Mouse (Mus musculus) left cerebral cortex, adult 18-20 months (tissue): Measurements from ENCODE around the gene Zbtb9. TPM values are rescaled to one million over a fixed set of nuclear protein-coding genes. Genes with fewer than 3 reads are reported as not detected.

Source experiments
- DNase-seq, 2 experiments: peaks; one replicate each; pipeline ENCODE4 v3.0.0; 2021 to 2022; ENCODE audit warnings: low spot score in 2 of 2, mixed read lengths in 1 of 2
- total RNA-seq, 2 experiments: library from RNA; stranded (reverse); gene quantifications; 2 replicates each; pipeline ENCODE4 v1.2.3; 2021

Gene Zbtb9
- total RNA-seq, 2 experiments from 2014 or later: 16.2 to 16.4 TPM

DNA sequence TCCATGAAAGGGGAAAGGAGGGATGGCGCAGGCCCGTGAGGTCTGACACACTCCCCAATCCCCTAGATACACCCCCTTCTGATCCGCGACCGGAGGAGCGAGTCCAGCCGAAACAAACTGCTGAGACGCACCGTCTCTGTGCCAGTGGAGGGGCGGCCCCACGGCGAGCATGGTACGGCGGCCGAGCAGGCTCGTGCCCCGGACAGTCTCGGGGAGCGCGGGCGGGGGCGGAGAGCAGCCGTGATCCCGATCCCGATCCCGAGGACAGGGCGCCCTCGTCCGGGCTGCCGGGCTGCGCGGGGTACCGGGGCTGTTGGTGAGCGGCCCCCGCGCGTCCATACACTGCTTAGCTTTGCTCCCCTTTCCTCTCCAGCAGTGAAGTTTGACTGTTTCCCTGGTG is 26.4 kb upstream of the Zbtb9 start:
- peak; percentile 74 to 79 for DNase-seq

DNA sequence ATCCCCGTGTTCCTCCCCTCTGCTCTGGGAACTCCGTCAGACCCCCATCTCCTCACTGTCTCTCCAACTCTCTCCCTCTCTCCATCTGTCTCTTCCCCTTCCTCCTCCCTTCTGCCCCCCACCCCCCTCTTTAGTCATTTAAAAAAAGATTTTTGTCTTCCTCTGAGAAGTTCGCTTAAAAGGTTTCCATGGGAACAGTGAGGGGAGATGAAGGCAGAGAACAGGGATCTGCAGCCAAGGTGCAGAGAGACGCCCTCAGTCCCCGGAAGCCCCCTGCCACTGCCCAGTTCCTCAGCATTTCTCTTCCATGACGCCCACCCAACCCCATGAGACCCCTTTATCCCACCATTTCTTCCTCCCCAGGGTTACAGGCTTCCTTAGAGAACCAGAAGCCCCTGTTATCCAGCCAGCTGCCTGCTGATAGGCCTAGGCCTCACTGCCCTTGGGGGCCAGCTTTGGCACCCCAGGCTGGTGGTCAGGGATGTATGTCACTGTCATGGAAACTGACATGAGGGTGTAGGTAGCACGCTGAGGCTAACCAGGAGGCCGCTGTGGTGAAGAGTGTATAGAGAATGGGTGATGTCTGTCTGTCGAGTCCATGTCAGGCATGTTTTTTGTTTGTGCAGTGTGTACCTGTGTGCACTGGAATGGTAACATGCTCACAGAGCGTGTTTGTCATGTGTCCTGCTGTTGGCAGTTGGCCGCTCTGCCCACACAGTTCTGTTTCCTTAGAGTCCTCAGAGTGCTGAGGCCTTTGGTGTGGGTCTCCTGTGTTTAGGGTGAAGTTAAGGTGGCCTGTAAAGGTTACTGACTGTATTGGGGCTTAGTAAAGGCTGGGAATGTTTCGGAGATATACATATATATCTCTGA is 25.5 kb upstream of the Zbtb9 start:
- peak in 1 of 2 experiments; percentile 44 for DNase-seq

DNA sequence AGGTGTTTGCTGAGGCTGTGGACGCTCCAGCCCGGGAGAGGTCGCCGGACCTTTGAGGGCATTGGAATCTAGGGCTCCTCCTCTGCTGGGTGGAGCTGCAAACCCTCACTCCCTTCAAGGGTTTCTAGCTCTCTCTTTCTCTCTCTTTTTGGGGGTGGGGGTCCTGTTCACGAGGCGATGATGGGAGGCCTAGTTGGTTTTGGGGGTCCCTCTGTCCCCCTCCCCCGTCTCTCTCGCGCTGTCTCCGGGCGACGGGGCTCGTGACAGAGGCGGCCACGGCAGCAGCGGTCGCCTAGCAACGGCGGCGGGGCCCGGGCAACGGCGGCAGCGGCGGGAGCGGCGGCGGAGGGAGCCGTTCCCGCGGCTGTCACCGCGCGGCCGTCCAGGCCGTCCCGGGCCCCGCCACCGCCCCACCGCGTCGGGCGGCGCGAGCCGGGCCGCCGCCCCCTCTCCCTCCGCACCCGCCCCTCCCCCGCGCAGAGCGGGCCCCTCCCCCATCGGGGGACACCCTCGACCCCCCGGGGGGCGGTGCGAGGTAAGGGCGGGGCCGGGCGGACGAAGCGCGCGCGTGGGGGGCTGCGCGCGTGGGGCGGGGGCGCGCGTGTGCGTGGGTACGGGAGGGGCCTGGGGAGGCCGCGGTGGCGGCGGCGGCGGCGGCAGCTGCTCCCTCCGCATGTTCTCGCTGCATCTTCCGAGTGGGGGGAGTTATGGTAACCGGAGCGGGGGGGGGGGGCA is 24.5 kb upstream of the Zbtb9 start:
- DNase-seq: peak; percentile 57 to 72

DNA sequence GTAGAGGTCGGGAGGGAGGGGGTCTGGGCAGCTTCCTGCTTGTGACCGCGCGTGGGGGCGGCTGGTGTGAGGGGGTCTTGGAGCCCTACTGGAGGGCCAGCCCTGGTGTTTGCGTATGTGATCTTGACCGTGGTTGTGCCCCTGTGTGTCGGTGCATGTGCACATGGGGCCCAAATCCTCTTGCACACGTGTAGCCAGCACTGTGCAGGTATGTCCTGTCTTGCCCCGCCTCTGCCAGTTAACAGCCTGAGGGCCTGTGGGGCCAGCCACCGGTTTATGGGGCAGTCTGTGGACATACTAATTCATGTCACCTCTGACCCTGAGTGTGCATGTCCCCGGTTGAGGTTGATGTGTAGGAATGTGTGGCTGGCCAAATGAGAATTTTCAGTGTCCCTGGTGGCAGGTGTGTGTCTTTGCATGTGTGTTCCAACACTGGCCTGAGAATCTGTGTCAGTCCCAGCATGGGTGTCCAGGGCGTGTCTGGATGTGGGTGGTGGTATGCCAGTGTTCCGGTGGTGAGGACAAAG is 23.9 kb upstream of the Zbtb9 start:
- peak in 1 of 2 experiments; percentile 36 for DNase-seq

DNA sequence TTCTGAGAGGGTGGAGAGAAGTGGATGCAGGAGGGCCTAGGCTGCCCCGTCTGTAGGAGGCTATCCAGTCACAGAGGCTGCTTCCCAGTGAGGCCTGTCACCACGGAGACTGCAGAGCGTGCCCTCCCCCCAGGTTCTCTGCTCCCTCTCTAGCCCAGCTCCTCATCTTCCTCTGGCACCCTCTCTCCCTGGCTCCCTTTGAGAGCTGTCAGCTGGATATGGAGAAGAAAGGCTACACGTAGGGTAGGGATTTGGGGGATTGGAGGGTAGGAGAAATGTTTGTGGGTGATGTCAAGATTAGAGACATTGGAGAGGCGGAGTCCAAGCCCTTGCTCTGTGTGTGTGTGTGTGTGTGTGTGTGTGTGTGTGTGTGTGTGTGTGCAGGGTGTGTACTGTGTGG is 23.1 kb upstream of the Zbtb9 start:
- DNase-seq: no peak

DNA sequence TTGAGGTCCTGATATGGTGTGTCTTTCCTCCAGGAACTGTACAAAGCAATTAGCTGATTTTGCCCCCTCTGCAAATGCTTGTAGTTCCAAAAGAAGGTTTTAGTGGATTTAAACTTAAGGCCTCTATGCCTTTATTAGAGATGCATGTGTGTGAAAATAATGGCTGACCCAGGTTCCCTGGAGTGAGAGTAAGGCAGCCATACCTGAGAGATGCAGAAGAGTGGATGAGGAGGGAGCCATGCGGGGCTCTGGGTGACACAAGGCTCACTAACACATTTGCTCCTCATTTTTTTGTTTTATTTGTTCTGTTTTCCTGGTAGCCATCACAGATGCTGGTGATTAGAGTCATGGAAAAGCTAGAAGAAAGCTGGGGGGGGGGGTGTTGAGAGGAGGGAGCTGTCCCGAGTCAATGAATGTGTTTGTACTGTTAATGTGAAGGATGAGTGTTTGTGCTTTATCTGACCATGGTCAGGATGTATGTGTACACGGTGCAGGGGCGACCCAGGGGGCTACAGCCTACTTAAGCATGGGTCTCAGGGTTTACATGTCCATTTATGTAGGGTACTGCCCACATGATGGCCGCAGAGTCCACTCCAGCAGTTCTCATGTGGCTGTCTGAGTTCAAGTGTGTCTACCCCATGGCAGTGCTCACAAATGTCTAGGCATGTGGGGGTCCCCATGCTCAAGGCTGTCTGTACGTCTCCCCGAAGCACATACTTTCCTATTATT is 22.2 kb upstream of the Zbtb9 start:
- DNase-seq: no peak

DNA sequence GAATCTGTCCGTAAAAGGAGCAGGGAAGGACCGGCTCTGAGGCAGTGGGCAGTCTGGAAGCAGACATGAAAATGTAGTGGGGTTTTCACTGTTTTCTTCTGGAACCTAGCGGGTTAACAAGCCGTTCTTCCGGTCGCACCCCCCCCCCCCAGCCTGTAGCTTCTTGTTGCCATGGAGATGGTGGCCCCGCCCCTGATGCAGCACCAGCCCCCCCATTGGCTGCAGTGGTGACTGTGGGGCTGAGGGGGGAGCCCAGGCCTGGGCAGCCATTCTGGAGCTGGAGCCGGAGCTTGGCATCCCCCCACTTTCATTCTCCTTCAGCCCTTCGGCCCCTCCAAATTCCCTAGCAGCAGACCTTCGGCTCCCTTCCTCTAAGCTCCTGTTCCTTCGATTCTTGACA is 21.6 kb upstream of the Zbtb9 start:
- peak; percentile 81 for DNase-seq

DNA sequence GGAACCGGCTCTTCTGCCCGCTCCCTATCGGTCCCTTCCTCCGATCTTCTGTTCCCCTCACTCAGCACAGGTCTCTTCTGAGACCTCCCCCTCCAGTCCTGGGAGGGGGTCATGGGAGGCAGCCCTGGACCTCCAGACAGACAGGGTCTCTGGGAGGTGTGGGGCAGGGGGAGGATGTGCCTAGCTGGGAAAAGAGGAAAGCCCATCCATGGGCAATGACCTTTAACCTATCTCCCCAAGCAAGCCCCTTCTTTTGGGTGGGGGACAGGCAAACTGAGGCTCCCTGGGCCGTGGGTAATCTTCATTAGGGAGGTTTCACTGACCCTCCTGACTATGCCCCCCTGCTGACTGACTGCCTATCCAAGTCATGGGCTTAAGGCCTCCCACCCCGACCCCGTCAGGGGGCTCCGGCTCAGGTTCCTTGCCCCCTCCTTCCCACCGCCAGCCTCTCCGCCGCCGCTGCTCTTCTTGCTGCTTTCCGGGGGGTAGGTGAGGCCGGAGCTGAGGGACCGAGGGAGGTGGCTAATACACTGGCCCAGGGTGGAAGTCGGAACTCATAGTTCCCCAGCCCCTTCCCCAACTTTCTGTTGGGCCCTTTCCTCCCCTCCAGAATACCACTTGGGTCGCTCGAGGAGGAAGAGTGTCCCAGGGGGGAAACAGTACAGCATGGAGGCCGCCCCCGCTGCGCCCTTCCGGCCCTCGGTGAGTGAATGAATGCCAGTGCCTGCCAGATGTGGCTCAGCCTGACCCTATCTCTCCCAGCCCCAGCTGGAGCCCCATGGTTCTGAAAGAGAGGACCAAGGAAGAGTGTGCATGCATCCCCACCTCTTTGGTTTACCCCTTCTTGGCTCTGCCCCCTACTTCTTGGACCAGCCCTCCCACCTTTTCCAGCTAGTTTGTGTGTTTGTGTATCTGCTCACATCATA is 20.8 kb upstream of the Zbtb9 start:
- DNase-seq: no peak

DNA sequence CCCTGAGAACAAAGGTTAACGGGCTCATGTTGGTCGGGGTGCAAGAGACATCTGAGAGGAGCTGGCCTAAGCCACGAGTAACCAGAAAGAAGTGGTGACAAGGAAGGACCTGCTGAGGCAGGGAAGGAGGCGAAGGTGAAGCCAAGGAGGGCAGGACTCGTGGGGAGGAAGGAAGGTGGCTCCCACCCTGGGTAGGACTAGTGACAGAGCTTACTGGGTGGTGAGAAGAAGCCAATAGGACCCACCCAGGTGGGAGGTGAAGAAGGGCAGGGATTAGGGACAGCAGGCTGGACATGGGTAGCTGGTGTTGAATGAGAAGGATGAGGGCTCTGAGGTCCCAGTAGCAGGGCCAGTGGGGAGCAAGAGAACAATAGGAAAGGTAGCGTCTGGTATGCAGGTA is 19.8 kb upstream of the Zbtb9 start:
- no peak for DNase-seq

DNA sequence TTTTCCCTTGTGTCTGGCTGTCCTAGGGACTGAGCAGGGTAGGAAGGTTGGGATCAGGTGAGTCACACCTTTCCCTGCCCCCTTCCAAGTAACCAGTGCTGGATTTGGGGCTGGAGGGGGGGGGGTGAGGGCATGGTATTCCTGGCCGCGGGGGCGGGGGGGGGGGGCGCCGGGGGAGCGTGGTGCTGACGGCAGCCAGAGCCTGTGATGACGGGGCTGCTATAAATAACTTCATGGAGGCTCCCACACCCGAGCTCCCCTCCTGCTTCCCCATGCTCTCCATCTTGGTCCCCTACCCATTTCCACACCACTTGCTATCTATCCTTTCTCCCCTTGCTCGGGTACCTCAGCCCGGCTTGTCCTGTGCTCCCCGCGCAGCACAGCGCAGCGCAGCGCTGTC is 19.2 kb upstream of the Zbtb9 start:
- no peak for DNase-seq

DNA sequence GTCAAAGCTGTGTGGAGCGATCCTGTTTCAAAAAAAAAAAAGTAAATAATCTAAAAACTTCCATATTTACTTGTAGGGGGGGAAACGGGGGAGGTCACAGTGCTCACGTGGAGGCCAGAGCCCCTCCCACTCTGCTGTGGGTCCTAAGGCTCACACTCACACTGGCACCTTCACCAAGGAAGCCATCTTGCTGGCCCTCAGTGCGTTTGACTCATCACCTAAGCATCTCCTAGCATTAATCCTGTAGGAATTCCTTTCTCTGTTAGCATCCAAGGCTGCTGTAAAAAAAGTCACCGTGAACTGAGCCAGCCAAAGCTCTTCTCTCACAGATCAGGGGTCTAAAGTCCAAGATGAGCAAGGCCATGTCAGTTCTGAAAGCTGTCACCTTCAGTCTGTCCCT is 16.7 kb upstream of the Zbtb9 start:
- DNase-seq: no peak

DNA sequence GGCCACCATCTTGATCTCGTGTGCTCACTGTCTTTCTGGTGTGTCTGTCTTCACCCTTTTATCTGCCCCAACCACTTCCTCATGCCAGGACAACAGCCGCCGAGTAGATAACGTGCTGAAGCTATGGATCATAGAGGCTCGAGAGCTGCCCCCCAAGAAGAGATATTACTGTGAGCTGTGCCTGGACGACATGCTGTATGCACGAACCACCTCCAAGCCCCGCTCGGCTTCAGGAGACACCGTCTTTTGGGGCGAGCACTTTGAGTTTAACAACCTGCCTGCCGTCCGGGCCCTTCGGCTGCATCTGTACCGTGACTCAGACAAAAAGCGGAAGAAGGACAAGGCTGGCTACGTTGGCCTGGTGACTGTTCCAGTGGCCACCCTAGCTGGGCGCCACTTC is 16.1 kb upstream of the Zbtb9 start:
- DNase-seq: no peak

DNA sequence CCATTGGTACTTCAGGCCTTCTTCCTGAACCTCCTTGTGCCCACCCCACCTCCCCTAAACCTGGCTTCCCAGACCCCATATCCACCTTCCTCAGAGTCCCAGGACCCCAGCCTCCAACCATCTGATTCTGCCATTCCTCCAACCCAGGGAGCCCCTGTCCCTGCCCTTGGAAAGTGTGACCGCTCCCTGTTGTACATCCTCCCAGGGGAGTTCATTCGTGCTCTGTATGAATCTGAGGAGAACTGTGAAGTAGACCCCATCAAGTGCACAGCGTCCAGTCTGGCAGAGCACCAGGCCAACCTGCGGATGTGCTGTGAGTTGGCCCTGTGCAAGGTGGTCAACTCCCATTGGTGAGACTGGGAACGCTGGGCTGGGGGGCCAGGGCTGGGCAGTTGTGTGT is 15.1 kb upstream of the Zbtb9 start:
- no peak for DNase-seq

DNA sequence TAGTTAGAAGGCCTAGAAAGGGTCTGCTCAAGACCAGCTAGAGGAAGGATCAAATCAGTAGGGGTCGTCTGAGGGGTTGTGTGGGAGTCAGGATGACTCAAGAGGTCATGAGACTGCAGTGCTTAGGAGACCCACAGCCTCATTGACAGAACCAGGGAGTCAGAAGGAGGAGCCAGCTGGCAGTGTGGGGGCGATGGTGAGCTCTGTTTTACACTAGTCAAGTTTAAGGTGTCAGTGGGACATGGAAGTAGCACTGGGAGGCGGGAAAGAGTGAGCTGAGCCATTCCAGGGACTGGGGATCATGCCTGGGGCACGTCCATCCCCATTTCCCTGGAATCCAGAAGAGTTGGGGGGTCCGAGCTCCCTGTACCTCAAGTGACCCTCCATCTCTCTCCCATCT is 14.1 kb upstream of the Zbtb9 start:
- no peak for DNase-seq

DNA sequence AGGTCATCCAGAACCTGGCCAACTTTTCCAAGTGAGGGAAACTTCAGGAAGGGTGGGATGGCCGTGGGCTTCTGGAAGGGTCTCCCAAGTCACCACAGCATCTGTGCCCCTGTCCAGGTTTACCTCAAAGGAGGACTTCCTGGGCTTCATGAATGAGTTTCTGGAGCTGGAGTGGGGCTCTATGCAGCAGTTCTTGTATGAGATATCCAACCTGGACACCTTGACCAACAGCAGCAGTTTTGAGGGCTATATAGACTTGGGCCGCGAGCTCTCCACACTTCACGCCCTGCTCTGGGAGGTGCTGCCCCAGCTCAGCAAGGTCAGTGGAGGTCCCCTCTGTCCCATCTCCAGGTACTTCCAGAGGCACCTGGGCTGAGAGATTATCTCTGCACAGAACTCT is 13.2 kb upstream of the Zbtb9 start:
- no peak for DNase-seq

DNA sequence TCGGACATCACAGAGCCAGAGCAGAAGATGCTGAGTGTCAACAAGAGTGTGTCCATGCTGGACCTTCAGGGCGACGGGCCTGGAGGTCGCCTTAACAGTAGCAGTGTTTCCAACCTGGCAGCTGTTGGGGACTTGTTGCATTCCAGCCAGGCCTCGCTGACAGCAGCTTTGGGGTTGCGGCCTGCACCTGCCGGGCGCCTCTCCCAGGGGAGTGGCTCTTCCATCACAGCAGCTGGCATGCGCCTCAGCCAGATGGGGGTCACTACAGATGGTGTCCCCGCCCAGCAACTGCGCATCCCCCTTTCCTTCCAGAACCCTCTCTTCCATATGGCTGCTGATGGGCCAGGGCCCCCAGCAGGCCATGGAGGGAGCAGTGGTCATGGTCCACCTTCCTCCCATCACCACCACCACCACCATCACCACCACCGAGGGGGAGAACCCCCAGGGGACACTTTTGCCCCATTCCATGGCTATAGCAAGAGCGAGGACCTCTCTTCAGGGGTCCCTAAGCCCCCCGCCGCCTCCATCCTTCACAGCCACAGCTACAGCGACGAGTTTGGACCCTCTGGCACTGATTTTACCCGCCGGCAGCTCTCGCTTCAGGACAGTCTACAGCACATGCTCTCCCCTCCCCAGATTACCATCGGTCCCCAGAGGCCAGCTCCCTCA is 11.3 kb upstream of the Zbtb9 start:
- no peak for DNase-seq

DNA sequence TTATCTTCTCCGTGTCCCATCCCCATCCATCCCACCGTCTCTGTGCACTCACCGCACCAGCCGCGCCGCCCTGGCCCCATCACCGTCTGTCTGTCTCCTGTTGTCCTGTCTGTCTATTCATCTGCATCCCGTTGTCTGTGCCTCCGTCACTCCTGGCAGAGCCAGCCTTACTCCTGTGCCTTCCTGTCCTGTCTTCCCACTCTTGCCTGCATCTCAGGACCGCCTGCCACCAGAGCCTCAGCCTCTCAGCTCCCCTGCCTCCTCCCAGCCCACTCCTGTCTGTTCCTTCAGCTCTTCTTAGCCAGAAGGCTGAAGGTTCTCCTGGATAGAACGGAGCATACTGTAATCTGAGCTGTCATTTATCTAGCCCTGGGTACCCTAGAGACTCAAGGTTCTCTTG is 6.0 kb upstream of the Zbtb9 start:
- DNase-seq: peak in 1 of 2 experiments; percentile 71

DNA sequence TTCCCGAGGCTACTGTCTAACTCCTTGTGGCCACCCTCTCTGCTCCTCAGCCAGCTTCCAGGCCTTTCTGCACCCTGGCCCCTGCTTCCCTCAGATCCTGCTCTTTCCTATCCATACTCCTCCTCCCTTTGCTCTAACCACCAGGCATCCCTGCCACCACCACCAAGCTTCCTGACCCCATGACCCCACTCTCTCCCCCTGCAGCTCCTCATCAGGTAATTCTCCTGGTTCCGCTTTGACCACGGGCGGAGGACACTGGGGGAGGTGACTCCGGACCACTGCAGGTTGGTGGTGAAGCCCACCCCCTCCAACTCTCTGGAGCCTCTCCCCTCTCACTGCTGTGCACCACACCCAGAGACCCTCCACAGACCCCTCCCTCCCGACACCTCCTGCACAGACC is 5.5 kb upstream of the Zbtb9 start:
- DNase-seq: no peak

DNA sequence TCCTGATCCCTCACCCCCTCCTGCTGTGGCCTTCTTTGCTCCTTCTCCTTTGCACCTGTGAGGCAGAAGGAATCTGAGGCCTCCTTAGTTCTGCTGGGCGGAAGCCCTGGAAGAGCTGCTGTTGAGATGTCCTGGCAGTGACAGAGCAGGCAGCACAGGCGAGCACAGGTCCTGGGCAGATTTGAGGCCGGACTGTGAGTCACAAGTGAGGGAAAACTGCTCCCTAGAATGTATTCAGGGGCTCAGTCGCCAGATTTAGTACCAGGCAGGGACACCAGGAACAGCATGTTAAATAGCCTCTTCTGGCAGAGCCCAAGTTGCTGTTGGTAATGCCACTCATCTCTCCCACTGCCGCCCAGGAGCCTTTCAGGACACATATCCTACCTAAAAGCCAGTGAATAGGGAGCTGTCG is 4.8 kb upstream of the Zbtb9 start:
- peak in 1 of 2 experiments; percentile 64 for DNase-seq

DNA sequence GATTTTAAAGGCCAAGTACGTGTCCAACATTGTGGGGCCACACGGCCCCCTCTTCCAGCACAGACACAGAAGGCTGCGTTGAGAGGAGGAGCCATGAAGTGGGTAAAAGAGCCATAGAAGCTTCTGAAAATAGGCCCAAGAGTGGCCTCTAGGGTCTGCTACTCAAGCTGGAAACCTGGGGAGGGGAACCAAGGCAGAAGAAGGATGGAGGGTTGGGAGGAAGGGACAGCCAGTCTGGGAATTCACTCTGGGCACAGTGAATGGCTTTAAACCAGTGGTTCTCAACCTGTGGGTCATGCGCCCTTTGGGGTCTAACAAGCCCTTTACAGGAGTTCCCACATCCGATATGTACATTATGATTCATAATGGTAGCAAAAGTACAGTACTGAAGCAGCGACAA is 3.7 kb upstream of the Zbtb9 start:
- DNase-seq: no peak
